Mouse (Mus musculus) G1E (cell line): ENCODE data around the gene Uqcr11.

Source experiments
- CTCF ChIP-seq: IDR thresholded peaks from 2 replicates; pipeline ENCODE4 v1.5.1; 2012; ENCODE audit warnings: low read depth, low read length, inconsistent platforms, mixed read lengths
- GATA1 ChIP-seq: IDR thresholded peaks from 2 replicates; pipeline ENCODE4 v1.6.1; 2012; ENCODE audit warnings: borderline replicate concordance, low read length, inconsistent platforms, mixed read lengths
- GATA2 ChIP-seq: IDR thresholded peaks from 2 replicates; pipeline ENCODE4 v1.6.1; 2012; ENCODE audit warnings: low read depth, low read length, inconsistent platforms, borderline replicate concordance

DNA sequence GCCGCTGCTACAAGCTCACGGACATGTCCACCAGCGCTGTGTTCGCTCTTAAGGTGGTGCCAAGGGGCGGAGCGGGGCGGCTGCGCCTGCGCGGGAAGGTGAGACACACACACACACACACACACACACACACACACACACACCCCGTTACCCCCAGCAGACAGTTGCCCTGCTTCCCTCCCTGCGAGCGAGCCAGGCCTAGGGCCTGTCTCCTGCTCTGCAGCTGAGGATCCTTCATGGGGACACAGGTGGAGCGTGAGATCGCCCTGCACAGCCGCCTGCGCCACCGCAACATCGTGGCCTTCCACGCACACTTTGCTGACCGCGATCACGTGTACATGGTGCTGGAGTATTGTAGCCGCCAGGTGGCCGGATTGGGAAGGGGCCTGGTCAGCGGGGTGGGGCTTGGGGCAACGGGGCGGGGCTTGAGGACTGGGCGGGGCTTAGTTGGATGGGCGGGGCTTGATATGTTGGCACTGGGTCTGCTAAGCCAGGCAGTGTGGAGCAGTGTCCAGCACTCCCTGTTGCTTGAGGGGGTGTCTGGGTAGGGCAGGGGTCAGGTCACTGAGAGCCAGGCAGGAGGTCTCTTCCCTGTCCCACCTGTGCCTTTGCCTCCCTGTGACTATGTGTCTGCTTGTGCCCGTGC is 48.5 kb downstream of the Uqcr11 start:
- TF ChIP-seq CTCF (no peak), GATA2 (no peak), GATA1 (no peak)
